Mouse (Mus musculus): ENCODE measurements around the gene Prss36. TPM values are rescaled to one million over a fixed set of nuclear protein-coding genes. Genes with fewer than 3 reads are reported as not detected.
A peak's percentile ranks its signal among the peaks of the same experiment; 100 is the strongest.
"Not testable (repeated sequence)": the region's sequence is repeated elsewhere in the genome, so short reads cannot be mapped to it uniquely, and the experiment has no call there.

Prss36 gene
- polyA plus RNA-seq, 1 experiment from 2014 or later: 14.9 TPM

- Histone ChIP-seq H3K36me3 (ENCODE audit: control insufficient read depth, insufficient read depth, low read length) (peaks cover 24% of the 10 kb centered on the region), H3K4me2 (ENCODE audit: low read length) (peak overlapping the region; percentile 82), H3K9me3 (ENCODE audit: control insufficient read depth, low read length) (no peaks in the 10 kb centered on the region), H3K27me3 (replicated peaks; ENCODE audit: control insufficient read depth, insufficient read depth, low read length) (no peaks in the 10 kb centered on the region), H3K9ac (ENCODE audit: low read depth, low read length) (peak overlapping the region; percentile 100), H3K27ac (ENCODE audit: low read depth, low read length) (peak overlapping the region; percentile 99), H3K4me1 (ENCODE audit: control insufficient read depth, insufficient read depth, low read depth, low read length) (peaks cover 18% of the 10 kb centered on the region), H3K4me3 (ENCODE audit: low read length) (peak overlapping the region; percentile 95)
- under 1% methylated on average over 42 of the region's 42 CpGs for WGBS
- peak; percentile 55; the same call in 1 of the 2 replicates for ATAC-seq
These were observed 21.6 kb upstream of the Prss36 start for GRCm38 (mm10) chr7:127967922-127968828.

- H3K4me1 ChIP-seq (ENCODE audit: control insufficient read depth, insufficient read depth, low read depth, low read length): peaks cover 18% of the 10 kb centered on the region
- H3K9me3 ChIP-seq (ENCODE audit: control insufficient read depth, low read length): no peaks in the 10 kb centered on the region
- no peaks in the 10 kb centered on the region for H3K27me3 ChIP-seq (replicated peaks; ENCODE audit: control insufficient read depth, insufficient read depth, low read length)
- H3K27ac ChIP-seq (ENCODE audit: low read depth, low read length): peak within 1 kb of the TSS; percentile 99
- H3K4me3 ChIP-seq (ENCODE audit: low read length): peak within 1 kb of the TSS; percentile 95
- peaks cover 16% of the 10 kb centered on the region for H3K36me3 ChIP-seq (ENCODE audit: control insufficient read depth, insufficient read depth, low read length)
- peak; percentile 96 for ATAC-seq
- under 1% methylated on average over 89 of the region's 92 CpGs for WGBS
- peak within 1 kb of the TSS; percentile 100 for H3K9ac ChIP-seq (ENCODE audit: low read depth, low read length)
- peak within 1 kb of the TSS; percentile 82 for H3K4me2 ChIP-seq (ENCODE audit: low read length)
These were observed 20.7 kb upstream of the Prss36 start, which contains the start of gene Fus for GRCm38 (mm10) chr7:127967004-127967921. Fus (plus strand) TSS chr7:127967457.

GRCm38 (mm10) chr7:127966371-127966918 is 19.9 kb upstream of the Prss36 start:
- H3K36me3 ChIP-seq (ENCODE audit: control insufficient read depth, insufficient read depth, low read length): peaks cover 10% of the 10 kb centered on the region
- peak overlapping the region; percentile 95 for H3K4me3 ChIP-seq (ENCODE audit: low read length)
- H3K4me2 ChIP-seq (ENCODE audit: low read length): peak overlapping the region; percentile 72
- H3K9ac ChIP-seq (ENCODE audit: low read depth, low read length): peak overlapping the region; percentile 100
- H3K4me1 ChIP-seq (ENCODE audit: control insufficient read depth, insufficient read depth, low read depth, low read length): peaks cover 18% of the 10 kb centered on the region
- ATAC-seq: no peak
- H3K9me3 ChIP-seq (ENCODE audit: control insufficient read depth, low read length): no peaks in the 10 kb centered on the region
- H3K27ac ChIP-seq (ENCODE audit: low read depth, low read length): peak overlapping the region; percentile 99
- H3K27me3 ChIP-seq (replicated peaks; ENCODE audit: control insufficient read depth, insufficient read depth, low read length): no peaks in the 10 kb centered on the region
- WGBS: 12% methylated on average over 10 of the region's 10 CpGs

GRCm38 (mm10) chr7:127959364-127959763 is 12.8 kb upstream of the Prss36 start:
- no peaks in the 10 kb centered on the region for H3K9me3 ChIP-seq (ENCODE audit: control insufficient read depth, low read length)
- H3K27ac ChIP-seq (ENCODE audit: low read depth, low read length): no peak overlapping the region
- 70% methylated on average over 5 of the region's 5 CpGs for WGBS
- H3K27me3 ChIP-seq (replicated peaks; ENCODE audit: control insufficient read depth, insufficient read depth, low read length): no peaks in the 10 kb centered on the region
- no peak overlapping the region for H3K9ac ChIP-seq (ENCODE audit: low read depth, low read length)
- ATAC-seq: no peak
- no peak overlapping the region for H3K4me2 ChIP-seq (ENCODE audit: low read length)
- no peak overlapping the region for H3K4me3 ChIP-seq (ENCODE audit: low read length)
- H3K4me1 ChIP-seq (ENCODE audit: control insufficient read depth, insufficient read depth, low read depth, low read length): no peaks in the 10 kb centered on the region
- H3K36me3 ChIP-seq (ENCODE audit: control insufficient read depth, insufficient read depth, low read length): no peaks in the 10 kb centered on the region

GRCm38 (mm10) chr7:127952864-127953581 is 6.5 kb upstream of the Prss36 start:
- no peak for ATAC-seq
- Histone ChIP-seq H3K4me2 (ENCODE audit: low read length) (no peak overlapping the region), H3K4me3 (ENCODE audit: low read length) (no peak overlapping the region), H3K27me3 (replicated peaks; ENCODE audit: control insufficient read depth, insufficient read depth, low read length) (no peaks in the 10 kb centered on the region), H3K27ac (ENCODE audit: low read depth, low read length) (no peak overlapping the region), H3K36me3 (ENCODE audit: control insufficient read depth, insufficient read depth, low read length) (no peaks in the 10 kb centered on the region), H3K9ac (ENCODE audit: low read depth, low read length) (no peak overlapping the region), H3K4me1 (ENCODE audit: control insufficient read depth, insufficient read depth, low read depth, low read length) (no peaks in the 10 kb centered on the region), H3K9me3 (ENCODE audit: control insufficient read depth, low read length) (no peaks in the 10 kb centered on the region)
- 54% methylated on average over 13 of the region's 13 CpGs for WGBS

GRCm38 (mm10) chr7:127944614-127945013 is 1.9 kb downstream of the Prss36 start:
- Histone ChIP-seq H3K9me3 (ENCODE audit: control insufficient read depth, low read length) (no peaks in the 10 kb centered on the region), H3K27me3 (replicated peaks; ENCODE audit: control insufficient read depth, insufficient read depth, low read length) (peaks cover 17% of the 10 kb centered on the region), H3K4me1 (ENCODE audit: control insufficient read depth, insufficient read depth, low read depth, low read length) (no peaks in the 10 kb centered on the region), H3K27ac (ENCODE audit: low read depth, low read length) (no peak overlapping the region), H3K9ac (ENCODE audit: low read depth, low read length) (no peak overlapping the region), H3K4me2 (ENCODE audit: low read length) (peak overlapping the region; percentile 25; the same call in 1 of the 2 replicates), H3K36me3 (ENCODE audit: control insufficient read depth, insufficient read depth, low read length) (no peaks in the 10 kb centered on the region), H3K4me3 (ENCODE audit: low read length) (no peak overlapping the region)
- 12% methylated on average over 23 of the region's 23 CpGs for WGBS
- no peak for ATAC-seq

GRCm38 (mm10) chr7:127942097-127942496 is 4.4 kb downstream of the Prss36 start:
- not testable (repeated sequence) for H3K9me3 ChIP-seq (ENCODE audit: control insufficient read depth, low read length); H3K9ac ChIP-seq (ENCODE audit: low read depth, low read length); ATAC-seq; H3K4me2 ChIP-seq (ENCODE audit: low read length); H3K4me3 ChIP-seq (ENCODE audit: low read length); H3K4me1 ChIP-seq (ENCODE audit: control insufficient read depth, insufficient read depth, low read depth, low read length); H3K36me3 ChIP-seq (ENCODE audit: control insufficient read depth, insufficient read depth, low read length); H3K27ac ChIP-seq (ENCODE audit: low read depth, low read length)
- H3K27me3 ChIP-seq (replicated peaks; ENCODE audit: control insufficient read depth, insufficient read depth, low read length): peaks cover 17% of the 10 kb centered on the region
- 64% methylated on average over 2 of the region's 2 CpGs for WGBS

- H3K4me1 ChIP-seq (ENCODE audit: control insufficient read depth, insufficient read depth, low read depth, low read length): peaks cover 12% of the 10 kb centered on the region
- 0 out of 2 replicates have a peak, but pooled peaks have one; percentile 2 for ATAC-seq
- H3K36me3 ChIP-seq (ENCODE audit: control insufficient read depth, insufficient read depth, low read length): no peaks in the 10 kb centered on the region
- H3K27me3 ChIP-seq (replicated peaks; ENCODE audit: control insufficient read depth, insufficient read depth, low read length): no peaks in the 10 kb centered on the region; the same call in 1 of the 2 replicates
- peak overlapping the region; percentile 93 for H3K9ac ChIP-seq (ENCODE audit: low read depth, low read length)
- H3K4me2 ChIP-seq (ENCODE audit: low read length): peak overlapping the region; percentile 93
- H3K9me3 ChIP-seq (ENCODE audit: control insufficient read depth, low read length): no peaks in the 10 kb centered on the region
- H3K4me3 ChIP-seq (ENCODE audit: low read length): peak overlapping the region; percentile 85
- 53% methylated on average over 18 of the region's 18 CpGs for WGBS
- peak overlapping the region; percentile 90 for H3K27ac ChIP-seq (ENCODE audit: low read depth, low read length)
These were observed 10.2 kb downstream of the Prss36 start for GRCm38 (mm10) chr7:127936216-127936884.
